Mouse (Mus musculus) limb, embryonic 12.5 days (tissue): ENCODE results near the gene Ltbp4. TPM values are rescaled to one million over a fixed set of nuclear protein-coding genes. Genes with fewer than 3 reads are reported as not detected.

Experiments
- ATAC-seq: fragments of 200-750 bp; cut with Nextera tagmentation; 2 replicates; pipeline ENCODE4 v1.8.0; 2017; ENCODE audit warnings: low read depth, moderate TSS enrichment; ENCODE audit not compliant: insufficient number of reproducible peaks, insufficient read depth, low FRiP score, low TSS enrichment
- H3K27ac ChIP-seq: fragments of 300-500 bp; sonication (generic); 2 replicates; pipeline ENCODE4 v1.5.1; 2016; ENCODE audit warnings: mild to moderate bottlenecking, moderate library complexity
- H3K27me3 ChIP-seq: fragments of 300-500 bp; sonication (generic); 2 replicates; pipeline ENCODE4 v1.6.1; 2016; ENCODE audit warnings: mild to moderate bottlenecking, moderate library complexity
- H3K36me3 ChIP-seq: fragments of 300-500 bp; sonication (generic); 2 replicates; pipeline ENCODE4 v1.6.1; 2016; ENCODE audit warnings: mild to moderate bottlenecking, moderate library complexity
- H3K4me1 ChIP-seq: fragments of 300-500 bp; sonication (generic); replicated peaks from 2 replicates; pipeline ENCODE4 v1.6.1; 2016
- H3K4me2 ChIP-seq: fragments of 300-500 bp; sonication (generic); 2 replicates; pipeline ENCODE4 v1.6.1; 2016; ENCODE audit warnings: mild to moderate bottlenecking, moderate library complexity
- H3K4me3 ChIP-seq: fragments of 300-500 bp; sonication (generic); replicated peaks from 2 replicates; pipeline ENCODE4 v1.5.1; 2016; ENCODE audit warnings: mild to moderate bottlenecking
- H3K9ac ChIP-seq: fragments of 300-500 bp; sonication (generic); replicated peaks from 2 replicates; pipeline ENCODE4 v1.6.1; 2016; ENCODE audit warnings: mild to moderate bottlenecking, moderate library complexity
- H3K9me3 ChIP-seq: fragments of 300-500 bp; sonication (generic); 2 replicates; pipeline ENCODE4 v1.6.1; 2016; ENCODE audit warnings: mild to moderate bottlenecking, moderate library complexity
- WGBS: fragments of 180-500 bp; shearing (Covaris S2); methylation state at CpG from one replicate; pipeline ENCODE4 v1.1.7; 2016; 5-methylcytosine and 5-hydroxymethylcytosine counted together
- polyA plus RNA-seq: library from polyadenylated mRNA; unstranded; fragments of >200 nt; fragmentation: Nextera tagmentation; extraction: Ambion mirVana; gene quantifications from 2 replicates; pipeline ENCODE4 v1.2.1, GENCODE M21; 2016

Ltbp4 gene
- polyA plus RNA-seq, 1 experiment from 2014 or later = 15.8 TPM

DNA sequence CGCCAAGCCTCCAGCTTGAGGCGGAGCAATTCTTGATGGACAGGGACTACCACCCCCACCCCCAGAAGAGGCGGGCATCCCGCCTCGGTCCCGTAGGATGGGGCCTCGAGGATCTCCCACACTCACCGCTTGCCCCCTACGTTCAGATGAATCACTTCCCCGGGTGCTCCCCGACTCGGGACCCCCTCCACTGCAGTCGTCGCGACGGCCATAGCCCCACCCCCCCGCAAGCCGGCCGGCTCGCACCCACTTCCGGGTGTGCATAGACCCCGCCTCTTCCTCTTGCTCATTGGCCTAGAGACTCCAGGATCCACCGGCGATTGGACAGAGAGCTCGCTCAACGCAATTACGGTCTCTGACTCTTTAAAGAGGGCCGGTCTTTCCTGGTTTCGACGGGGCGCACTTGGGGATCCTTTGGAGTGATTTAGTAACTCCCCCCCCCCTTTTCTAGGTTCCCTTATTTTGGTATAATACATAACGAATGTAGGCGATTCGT, 18.3 kb upstream of the Ltbp4 start, which contains the start of gene Shkbp1:
Gene Shkbp1 (minus strand): TSS at position 275 of the 496 bp plus-strand sequence.
- WGBS = under 1% methylated on average over 34 of the region's 34 CpGs
- peak within 1 kb of the TSS; percentile 73 for H3K4me2 ChIP-seq
- H3K27ac ChIP-seq = no peak within 1 kb of the TSS
- peaks cover 28% of the 10 kb centered on the region for H3K27me3 ChIP-seq
- peak; percentile 84 for ATAC-seq
- H3K36me3 ChIP-seq = peaks cover 22% of the 10 kb centered on the region
- H3K4me1 ChIP-seq = peaks cover 23% of the 10 kb centered on the region
- peak within 1 kb of the TSS; percentile 58 for H3K9ac ChIP-seq
- no peaks in the 10 kb centered on the region for H3K9me3 ChIP-seq
- peak within 1 kb of the TSS; percentile 64 for H3K4me3 ChIP-seq

DNA sequence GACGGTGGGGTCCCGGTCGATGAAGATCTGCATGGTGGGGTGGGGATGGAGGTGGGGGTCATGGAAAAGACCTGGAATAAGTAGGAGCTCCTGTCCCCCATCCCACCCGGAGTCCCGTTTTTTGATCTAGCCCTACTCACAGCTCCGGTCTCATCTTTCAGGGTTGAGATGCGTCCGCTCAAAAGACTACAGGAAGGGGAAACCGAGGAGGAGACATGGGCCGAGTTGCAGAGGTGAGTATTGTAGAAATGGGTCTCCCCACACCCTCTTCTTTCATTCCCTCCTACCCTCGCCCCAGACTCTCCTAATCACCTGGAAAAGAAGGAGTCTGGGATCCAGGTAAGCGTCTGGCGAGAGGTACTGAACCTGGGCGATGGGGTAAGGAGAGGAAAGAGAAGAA, 17.8 kb upstream of the Ltbp4 start:
- H3K9me3 ChIP-seq = no peaks in the 10 kb centered on the region
- peaks cover 27% of the 10 kb centered on the region for H3K36me3 ChIP-seq
- WGBS = 7% methylated on average over 14 of the region's 14 CpGs
- H3K4me2 ChIP-seq = peak overlapping the region; percentile 73
- H3K9ac ChIP-seq = peak overlapping the region; percentile 58
- H3K4me3 ChIP-seq = peak overlapping the region; percentile 64
- peaks cover 22% of the 10 kb centered on the region for H3K4me1 ChIP-seq
- peaks cover 28% of the 10 kb centered on the region for H3K27me3 ChIP-seq
- no peak for ATAC-seq
- H3K27ac ChIP-seq = no peak overlapping the region

DNA sequence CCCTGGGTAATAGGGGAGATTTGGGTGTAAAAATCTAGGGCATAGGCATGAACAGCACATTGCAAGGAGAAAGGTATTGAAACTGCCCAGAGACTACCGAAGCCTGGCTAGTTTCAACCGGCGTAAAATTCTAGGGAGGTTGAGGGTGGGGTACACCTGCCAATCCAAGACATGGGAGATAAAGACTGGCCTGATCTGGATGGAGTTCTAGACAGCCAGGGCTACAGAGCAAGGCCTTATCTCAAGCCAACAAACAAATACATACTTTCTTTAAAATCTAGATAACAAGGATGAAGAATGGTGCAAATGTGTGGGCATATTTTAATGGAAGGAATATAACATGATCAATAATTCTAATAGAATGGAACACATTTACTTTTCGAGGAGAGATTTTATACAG, 17.3 kb upstream of the Ltbp4 start:
- peaks cover 31% of the 10 kb centered on the region for H3K36me3 ChIP-seq
- peak overlapping the region; percentile 73 for H3K4me2 ChIP-seq
- H3K27me3 ChIP-seq = peaks cover 28% of the 10 kb centered on the region
- ATAC-seq = no peak
- H3K4me1 ChIP-seq = peaks cover 22% of the 10 kb centered on the region
- H3K9me3 ChIP-seq = no peaks in the 10 kb centered on the region
- H3K4me3 ChIP-seq = peak overlapping the region; percentile 64
- peak overlapping the region; percentile 58; the same call in 1 of the 2 replicates for H3K9ac ChIP-seq
- no peak overlapping the region for H3K27ac ChIP-seq
- 43% methylated on average over 4 of the region's 4 CpGs for WGBS

DNA sequence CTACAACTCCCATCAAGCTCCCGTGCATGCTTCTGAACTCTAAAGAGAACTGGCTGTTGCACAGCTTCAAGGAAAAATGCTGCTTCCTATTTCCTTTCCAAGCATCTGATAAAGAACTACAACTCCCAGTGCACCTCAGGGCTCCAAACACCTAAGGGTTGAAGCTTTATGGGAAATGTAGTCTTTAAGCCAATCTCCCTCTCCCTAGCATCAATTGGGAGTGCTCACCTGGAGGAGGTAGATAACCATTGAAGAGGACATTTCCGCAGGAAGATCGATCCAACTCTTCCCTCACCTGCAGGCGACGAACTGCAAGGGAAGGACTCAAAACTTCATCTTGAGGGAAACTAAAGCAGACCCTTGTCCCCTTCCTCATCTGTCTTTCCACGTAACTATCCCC, 16.7 kb upstream of the Ltbp4 start:
- Histone ChIP-seq H3K27ac (no peak overlapping the region), H3K36me3 (peaks cover 37% of the 10 kb centered on the region), H3K27me3 (peaks cover 28% of the 10 kb centered on the region), H3K4me2 (peak overlapping the region; percentile 73), H3K4me3 (peak overlapping the region; percentile 64), H3K4me1 (peaks cover 22% of the 10 kb centered on the region), H3K9ac (no peak overlapping the region), H3K9me3 (no peaks in the 10 kb centered on the region)
- 27% methylated on average over 6 of the region's 6 CpGs for WGBS
- ATAC-seq = no peak

DNA sequence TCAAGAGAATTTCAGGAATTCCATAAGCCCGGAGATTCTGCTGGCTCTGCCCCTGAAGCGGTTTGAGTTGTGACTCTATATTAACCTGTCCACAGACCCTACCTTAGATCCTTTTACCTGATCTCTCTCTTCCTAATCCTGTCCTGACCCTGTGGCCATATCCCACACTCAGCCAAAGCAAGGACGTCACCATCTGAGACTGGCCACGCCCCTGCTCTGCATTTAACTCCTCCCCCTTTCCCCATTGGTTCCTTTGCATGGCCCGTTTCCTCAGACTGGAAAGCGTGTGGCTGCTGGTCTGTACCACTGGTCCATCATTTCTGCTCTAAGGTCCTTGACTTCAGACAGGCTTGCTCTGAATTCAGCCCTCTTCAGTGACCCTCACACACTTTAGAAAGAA, 8.0 kb upstream of the Ltbp4 start:
- no peak overlapping the region for H3K4me2 ChIP-seq
- peaks cover 79% of the 10 kb centered on the region for H3K36me3 ChIP-seq

DNA sequence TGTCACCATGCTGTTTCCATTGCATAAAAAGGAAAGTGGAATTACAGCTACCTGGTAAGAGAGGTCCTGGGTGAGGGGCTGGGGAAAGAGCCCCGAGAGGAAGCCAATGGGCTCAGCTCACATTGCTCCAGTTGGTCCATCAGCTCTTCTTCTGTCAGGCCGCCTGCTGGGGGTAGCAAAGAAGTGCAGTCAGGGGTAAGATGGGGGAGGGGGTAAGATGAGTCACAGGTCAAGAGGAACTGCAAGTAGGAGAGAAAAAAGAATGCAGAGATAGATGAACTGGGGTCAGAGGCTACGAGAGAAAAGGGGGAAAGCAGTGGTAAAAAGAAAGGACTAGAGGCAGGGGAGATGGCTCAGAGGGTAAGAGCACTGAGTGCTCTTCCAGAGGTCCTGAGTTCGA, 5.1 kb upstream of the Ltbp4 start:
- no peak overlapping the region for H3K27ac ChIP-seq
- H3K36me3 ChIP-seq = peaks cover 52% of the 10 kb centered on the region
- no peaks in the 10 kb centered on the region for H3K9me3 ChIP-seq
- peaks cover 24% of the 10 kb centered on the region for H3K27me3 ChIP-seq
- WGBS = 57% methylated on average over 4 of the region's 4 CpGs
- ATAC-seq = no peak
- H3K4me3 ChIP-seq = no peak overlapping the region
- H3K4me1 ChIP-seq = 0 out of 2 replicates have a peak, but pooled peaks cover 4% of the 10 kb centered on the region
- no peak overlapping the region for H3K9ac ChIP-seq
- no peak overlapping the region for H3K4me2 ChIP-seq

More for the DNA sequence above, 8.0 kb upstream of the Ltbp4 start:
- no peak for ATAC-seq
- H3K4me3 ChIP-seq = no peak overlapping the region
- no peaks in the 10 kb centered on the region for H3K27me3 ChIP-seq
- H3K9me3 ChIP-seq = no peaks in the 10 kb centered on the region
- no peaks in the 10 kb centered on the region for H3K4me1 ChIP-seq
- H3K27ac ChIP-seq = no peak overlapping the region
- WGBS = 18% methylated on average over 6 of the region's 6 CpGs
- H3K9ac ChIP-seq = no peak overlapping the region

DNA sequence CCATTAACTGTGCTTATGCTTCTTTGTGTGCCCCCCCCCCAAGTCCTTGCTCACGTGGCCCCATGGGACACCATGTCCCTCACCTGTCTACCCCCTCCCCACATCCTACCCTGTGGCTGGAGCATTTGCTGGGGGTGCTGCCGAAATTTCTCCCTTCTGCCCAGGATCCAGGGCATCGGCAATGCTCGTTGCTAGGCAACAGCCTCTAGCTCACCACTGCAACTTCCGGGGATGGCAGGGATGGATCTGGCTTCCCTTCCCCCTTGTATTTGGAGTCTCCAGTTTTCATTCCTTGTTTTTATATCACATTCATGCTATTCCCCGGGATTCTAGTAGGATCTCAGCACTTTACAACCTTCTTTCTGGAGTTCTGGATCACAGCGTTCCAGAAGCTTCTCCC, 2.0 kb upstream of the Ltbp4 start:
- Histone ChIP-seq H3K4me1 (peaks cover 22% of the 10 kb centered on the region), H3K9me3 (no peaks in the 10 kb centered on the region), H3K27me3 (peaks cover 46% of the 10 kb centered on the region), H3K27ac (no peak overlapping the region), H3K9ac (no peak overlapping the region), H3K4me3 (no peak overlapping the region), H3K36me3 (peaks cover 28% of the 10 kb centered on the region), H3K4me2 (no peak overlapping the region)
- ATAC-seq = no peak
- WGBS = 33% methylated on average over 7 of the region's 7 CpGs

DNA sequence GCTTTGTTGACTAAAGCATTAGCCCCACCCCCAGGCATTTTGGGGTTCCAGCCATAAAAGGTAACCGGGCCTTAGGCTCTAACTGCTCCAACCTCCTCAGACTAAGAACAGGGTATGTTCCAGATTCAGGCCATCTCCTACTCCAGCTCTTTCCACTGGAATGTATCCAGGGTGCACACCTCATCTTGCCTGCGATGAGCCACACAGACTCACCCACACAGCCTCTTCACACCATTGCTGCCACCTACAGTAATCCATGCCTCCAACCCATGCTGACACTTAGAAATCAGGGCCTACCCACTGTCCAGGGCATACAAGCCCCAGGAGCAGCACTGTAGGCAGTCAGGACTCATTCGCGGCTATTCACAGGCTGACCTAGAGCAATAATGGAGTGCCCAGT, 1.6 kb upstream of the Ltbp4 start:
- peaks cover 26% of the 10 kb centered on the region for H3K4me1 ChIP-seq
- no peak overlapping the region for H3K4me2 ChIP-seq
- H3K27me3 ChIP-seq = peaks cover 51% of the 10 kb centered on the region
- no peak overlapping the region for H3K4me3 ChIP-seq
- WGBS = 74% methylated on average over 4 of the region's 4 CpGs
- no peak overlapping the region for H3K27ac ChIP-seq
- no peak overlapping the region for H3K9ac ChIP-seq
- ATAC-seq = no peak
- peaks cover 24% of the 10 kb centered on the region for H3K36me3 ChIP-seq
- H3K9me3 ChIP-seq = no peaks in the 10 kb centered on the region

DNA sequence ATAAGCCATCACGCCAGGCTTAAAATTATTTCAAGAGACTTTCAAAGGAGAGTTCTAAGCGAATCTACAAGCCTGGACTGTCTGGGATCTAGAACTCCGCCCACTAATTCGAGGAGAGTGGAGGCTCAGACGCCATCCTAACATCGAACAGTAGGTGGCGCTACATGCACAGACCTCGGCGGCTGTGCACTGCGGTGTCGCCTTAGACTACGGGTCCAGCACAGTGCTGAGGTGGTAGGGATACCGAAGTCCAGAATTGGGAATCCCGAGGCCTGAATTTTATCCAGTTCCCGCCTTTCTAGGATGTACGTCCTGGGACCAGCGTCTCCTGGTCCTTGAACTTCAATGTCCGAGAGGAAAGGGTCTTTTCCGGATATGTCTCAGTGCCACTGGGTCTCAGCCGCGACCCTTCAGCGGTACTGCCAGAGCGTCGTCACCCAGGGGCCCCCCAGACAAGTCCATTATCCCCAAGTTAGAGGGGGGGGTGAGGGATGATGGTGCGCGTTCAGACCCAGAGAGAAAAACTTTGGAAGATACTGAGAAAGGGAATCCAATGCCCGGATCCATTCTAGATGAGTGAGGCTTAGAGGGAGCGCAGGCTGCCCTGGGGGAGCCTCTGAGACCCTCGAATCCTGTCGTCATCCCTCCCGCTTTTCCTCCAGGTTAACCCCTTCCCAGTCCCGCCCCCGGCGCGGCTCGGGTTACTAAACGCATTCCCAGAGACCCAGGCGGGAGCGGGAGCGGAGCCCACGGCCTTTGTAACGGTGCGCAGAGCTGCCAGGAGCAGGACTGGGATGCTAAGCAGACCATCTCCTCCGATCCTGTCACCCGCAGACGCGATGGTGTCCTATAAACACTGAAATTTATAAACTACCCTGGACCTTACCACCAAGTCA, 1.3 kb downstream of the Ltbp4 start:
- Histone ChIP-seq H3K36me3 (peaks cover 1% of the 10 kb centered on the region; the same call in 1 of the 2 replicates), H3K9me3 (no peaks in the 10 kb centered on the region), H3K9ac (peak overlapping the region; percentile 53; the same call in 1 of the 2 replicates), H3K27me3 (peaks cover 80% of the 10 kb centered on the region), H3K27ac (peak overlapping the region; percentile 66), H3K4me2 (peak overlapping the region; percentile 84), H3K4me3 (peak overlapping the region; percentile 54), H3K4me1 (peaks cover 46% of the 10 kb centered on the region)
- WGBS = under 1% methylated on average over 47 of the region's 47 CpGs
- ATAC-seq = peak; percentile 84

DNA sequence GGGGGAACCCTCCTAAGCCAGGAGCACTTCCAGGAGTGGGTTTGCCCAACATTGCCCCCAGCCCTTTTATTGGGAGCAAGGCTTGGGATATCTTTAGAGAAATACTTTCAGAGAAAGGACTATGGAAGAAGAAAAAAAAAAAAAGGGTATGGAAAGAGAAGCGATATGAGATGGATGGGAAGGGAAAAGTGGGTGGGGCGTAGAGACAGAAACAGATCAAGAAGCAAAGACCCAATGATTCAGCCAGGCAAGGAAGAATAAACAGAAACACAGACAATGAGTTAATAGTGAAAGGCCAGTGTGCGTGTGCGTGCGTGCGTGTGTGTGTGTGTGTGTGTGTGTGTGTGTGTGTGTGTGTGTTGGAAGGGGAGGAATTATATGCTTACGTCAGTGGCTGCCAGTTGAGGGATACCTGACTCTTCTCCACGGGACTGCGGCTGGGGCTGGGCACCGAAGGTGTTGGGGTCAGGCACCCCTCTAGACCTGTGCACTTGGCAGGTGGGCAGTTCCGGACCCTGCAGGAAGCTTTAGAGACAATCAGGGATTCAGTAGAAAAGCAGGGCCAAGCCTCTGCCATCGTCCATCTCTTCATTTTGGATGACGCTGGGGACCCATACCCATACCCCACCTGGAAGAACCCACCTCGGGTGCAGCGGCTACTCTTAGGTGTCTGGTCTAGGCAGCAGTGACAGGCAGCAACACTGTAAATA, 2.3 kb downstream of the Ltbp4 start:
- ATAC-seq = no peak
- Histone ChIP-seq H3K27me3 (peaks cover 89% of the 10 kb centered on the region), H3K27ac (no peak overlapping the region), H3K36me3 (no peaks in the 10 kb centered on the region), H3K9ac (0 out of 2 replicates have a peak overlapping the region, but pooled peaks have one; percentile 37), H3K9me3 (no peaks in the 10 kb centered on the region), H3K4me3 (0 out of 2 replicates have a peak overlapping the region, but pooled peaks have one; percentile 54), H3K4me2 (peak overlapping the region; percentile 93), H3K4me1 (peaks cover 54% of the 10 kb centered on the region)
- 56% methylated on average over 15 of the region's 15 CpGs for WGBS

DNA sequence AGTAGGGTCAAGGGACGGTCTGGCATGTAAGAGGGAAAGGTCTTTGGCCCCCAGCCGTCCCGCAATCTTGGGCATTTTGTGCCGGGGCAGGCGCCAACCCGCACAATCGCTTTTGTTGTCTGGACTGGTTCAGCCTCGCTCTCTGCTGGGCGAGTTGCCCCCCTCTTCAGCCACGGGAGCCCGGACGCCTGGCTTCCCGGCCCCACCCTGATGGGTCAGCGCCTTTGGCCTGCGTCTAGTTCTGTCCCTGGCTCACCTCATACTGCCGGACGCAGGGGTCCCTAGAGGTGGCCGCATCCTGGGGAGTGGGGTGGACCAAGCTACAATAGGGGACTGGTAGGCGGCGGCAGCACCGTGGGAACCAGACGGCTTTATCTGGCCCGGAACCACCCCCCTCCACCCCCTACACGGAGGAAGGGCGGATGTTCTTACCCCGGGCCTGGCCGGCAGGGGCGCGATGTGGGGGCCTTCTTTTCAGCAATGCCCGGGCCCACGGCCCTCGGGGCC, 3.0 kb downstream of the Ltbp4 start:
- Histone ChIP-seq H3K9ac (peak overlapping the region; percentile 37; the same call in 1 of the 2 replicates), H3K4me1 (peaks cover 58% of the 10 kb centered on the region), H3K27ac (no peak overlapping the region), H3K36me3 (no peaks in the 10 kb centered on the region), H3K9me3 (no peaks in the 10 kb centered on the region), H3K27me3 (peaks cover 92% of the 10 kb centered on the region), H3K4me3 (peak overlapping the region; percentile 50), H3K4me2 (peak overlapping the region; percentile 93)
- 4% methylated on average over 30 of the region's 32 CpGs for WGBS
- ATAC-seq = no peak
